Mouse (Mus musculus): ENCODE measurements around the gene Rbak. TPM values are rescaled to one million over a fixed set of nuclear protein-coding genes. Genes with fewer than 3 reads are reported as not detected.
"Not testable (repeated sequence)": the region's sequence is repeated elsewhere in the genome, so short reads cannot be mapped to it uniquely, and the experiment has no call there.

Rbak gene
- polyA plus RNA-seq, 1 experiment from 2014 or later, result 8.6 TPM

DNA sequence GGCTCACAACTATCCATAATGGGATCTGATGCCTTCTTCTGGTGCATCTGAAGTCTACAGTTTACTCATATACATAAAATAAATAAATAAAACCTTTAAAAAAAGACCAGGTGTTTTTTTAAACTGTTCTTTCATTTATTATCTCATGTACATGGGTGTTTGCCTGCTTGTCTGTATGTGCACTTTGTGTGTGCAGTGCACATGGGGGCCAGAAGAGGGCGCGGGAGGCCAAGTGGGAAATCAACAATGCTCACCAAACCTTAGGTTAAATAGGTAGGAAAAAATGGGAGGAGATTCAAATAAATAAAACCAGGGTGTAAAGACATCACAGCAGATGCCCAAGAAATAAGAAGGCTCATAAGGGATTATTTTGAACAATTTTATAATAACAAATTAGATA lies 30.5 kb downstream of the Rbak start:
- H3K4me3 ChIP-seq (ENCODE audit: low read depth, low read length), result no peak overlapping the region
- 83% methylated on average over 2 of the region's 2 CpGs for WGBS (ENCODE audit: insufficient replicate concordance)
- H3K27me3 ChIP-seq (ENCODE audit: control insufficient read depth, insufficient read depth, low read length), result no peaks in the 10 kb centered on the region
- H3K9ac ChIP-seq (ENCODE audit: low read depth, low read length), result no peak overlapping the region
- no peaks in the 10 kb centered on the region for H3K9me3 ChIP-seq (replicated peaks; ENCODE audit: control insufficient read depth, low read length)
- no peak for ATAC-seq (replicated peaks; ENCODE audit: insufficient number of reproducible peaks, low FRiP score, low TSS enrichment)
- no peak overlapping the region for H3K4me2 ChIP-seq
- no peak overlapping the region for H3K27ac ChIP-seq (ENCODE audit: low read depth, low read length)
- no peaks in the 10 kb centered on the region for H3K36me3 ChIP-seq (ENCODE audit: control insufficient read depth, insufficient read depth, low read length)
- no peaks in the 10 kb centered on the region for H3K4me1 ChIP-seq (ENCODE audit: control insufficient read depth, insufficient read depth, low read length)

GRCm38 (mm10) chr5:143149536-143149935 lies 31.0 kb downstream of the Rbak start:
- no peaks in the 10 kb centered on the region for H3K27me3 ChIP-seq (ENCODE audit: control insufficient read depth, insufficient read depth, low read length)
- no peaks in the 10 kb centered on the region for H3K9me3 ChIP-seq (replicated peaks; ENCODE audit: control insufficient read depth, low read length)
- no peak overlapping the region for H3K4me2 ChIP-seq
- ATAC-seq (replicated peaks; ENCODE audit: insufficient number of reproducible peaks, low FRiP score, low TSS enrichment), result no peak
- no peak overlapping the region for H3K27ac ChIP-seq (ENCODE audit: low read depth, low read length)
- WGBS (ENCODE audit: insufficient replicate concordance), result 80% methylated on average over 2 of the region's 2 CpGs
- no peaks in the 10 kb centered on the region for H3K4me1 ChIP-seq (ENCODE audit: control insufficient read depth, insufficient read depth, low read length)
- H3K4me3 ChIP-seq (ENCODE audit: low read depth, low read length), result no peak overlapping the region
- H3K36me3 ChIP-seq (ENCODE audit: control insufficient read depth, insufficient read depth, low read length), result no peaks in the 10 kb centered on the region
- no peak overlapping the region for H3K9ac ChIP-seq (ENCODE audit: low read depth, low read length)

DNA sequence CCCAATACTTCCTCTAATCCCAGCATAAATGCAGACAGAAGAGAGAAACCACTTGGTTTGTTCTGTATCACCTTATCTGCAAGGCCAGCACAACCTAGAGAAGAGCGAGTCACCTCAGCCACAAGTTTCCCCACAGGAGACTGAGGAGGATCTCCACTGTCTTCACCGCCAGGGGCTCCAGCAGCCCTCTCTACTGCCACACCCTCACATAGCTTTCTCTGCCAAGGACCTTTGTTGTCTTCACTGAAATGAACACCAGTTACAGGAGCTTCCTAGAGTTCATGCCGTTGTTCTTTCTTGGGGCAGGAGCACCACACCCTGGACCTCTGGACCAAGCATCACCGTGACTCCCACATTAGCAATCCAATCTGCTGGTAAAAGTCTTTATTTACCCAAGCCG lies 31.9 kb downstream of the Rbak start:
- no peaks in the 10 kb centered on the region for H3K4me1 ChIP-seq (ENCODE audit: control insufficient read depth, insufficient read depth, low read length)
- H3K27ac ChIP-seq (ENCODE audit: low read depth, low read length), result no peak overlapping the region
- no peaks in the 10 kb centered on the region for H3K9me3 ChIP-seq (replicated peaks; ENCODE audit: control insufficient read depth, low read length)
- H3K36me3 ChIP-seq (ENCODE audit: control insufficient read depth, insufficient read depth, low read length), result no peaks in the 10 kb centered on the region
- no peak for ATAC-seq (replicated peaks; ENCODE audit: insufficient number of reproducible peaks, low FRiP score, low TSS enrichment)
- no peaks in the 10 kb centered on the region for H3K27me3 ChIP-seq (ENCODE audit: control insufficient read depth, insufficient read depth, low read length)
- WGBS (ENCODE audit: insufficient replicate concordance), result 82% methylated on average over 5 of the region's 5 CpGs
- H3K9ac ChIP-seq (ENCODE audit: low read depth, low read length), result no peak overlapping the region
- no peak overlapping the region for H3K4me2 ChIP-seq
- H3K4me3 ChIP-seq (ENCODE audit: low read depth, low read length), result no peak overlapping the region

DNA sequence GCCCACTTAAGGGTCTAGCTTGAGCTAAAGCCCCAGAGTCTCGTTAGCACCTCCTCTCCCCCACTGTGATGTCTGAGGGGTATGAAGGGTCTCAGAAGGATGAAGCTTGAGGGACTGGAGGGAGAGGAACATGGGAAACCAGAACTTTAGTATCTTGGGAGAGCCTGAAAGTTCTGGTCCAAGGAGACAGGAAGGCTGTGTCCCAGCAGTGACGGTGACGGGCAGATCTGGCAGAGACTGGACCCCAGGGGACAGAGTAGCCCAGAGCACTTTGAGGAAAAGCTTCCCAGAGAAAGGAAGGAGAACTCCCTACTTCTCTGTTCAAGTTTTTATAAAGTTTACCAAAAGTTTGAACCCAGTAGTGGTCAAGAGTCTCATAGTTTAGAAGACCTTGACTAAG lies 33.1 kb downstream of the Rbak start, which contains the start of gene Olfr718-ps1:
TSS of gene Olfr718-ps1 (minus strand) at position 101 of the 400 bp plus-strand sequence.
- H3K36me3 ChIP-seq (ENCODE audit: control insufficient read depth, insufficient read depth, low read length), result no peaks in the 10 kb centered on the region
- no peak for ATAC-seq (replicated peaks; ENCODE audit: insufficient number of reproducible peaks, low FRiP score, low TSS enrichment)
- H3K9ac ChIP-seq (ENCODE audit: low read depth, low read length), result no peak within 1 kb of the TSS
- no peaks in the 10 kb centered on the region for H3K4me1 ChIP-seq (ENCODE audit: control insufficient read depth, insufficient read depth, low read length)
- no peak within 1 kb of the TSS for H3K27ac ChIP-seq (ENCODE audit: low read depth, low read length)
- H3K27me3 ChIP-seq (ENCODE audit: control insufficient read depth, insufficient read depth, low read length), result no peaks in the 10 kb centered on the region
- H3K4me3 ChIP-seq (ENCODE audit: low read depth, low read length), result no peak within 1 kb of the TSS
- 59% methylated on average over 3 of the region's 3 CpGs for whole genome bisulfite sequencing (ENCODE audit: insufficient replicate concordance)
- H3K9me3 ChIP-seq (replicated peaks; ENCODE audit: control insufficient read depth, low read length), result no peaks in the 10 kb centered on the region
- no peak within 1 kb of the TSS for H3K4me2 ChIP-seq

DNA sequence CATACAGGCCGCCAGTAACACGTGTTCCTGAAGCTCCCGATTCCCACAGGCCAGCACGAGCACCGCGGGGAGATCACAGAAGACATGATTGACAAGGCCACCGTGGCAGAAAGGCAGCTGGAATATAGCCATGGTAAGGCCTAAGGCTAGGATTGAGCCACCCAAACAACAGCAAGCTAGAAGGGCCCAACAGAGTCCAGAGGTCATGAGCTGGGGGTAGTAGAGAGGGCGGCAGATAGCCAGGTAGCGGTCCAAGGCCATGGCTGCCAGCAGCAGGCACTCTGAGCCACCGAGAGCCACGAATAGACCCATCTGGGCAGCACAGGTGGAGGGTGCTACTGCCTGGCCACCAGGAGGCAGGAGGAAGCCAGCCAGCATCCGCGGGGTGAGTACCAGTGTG lies 43.0 kb downstream of the Rbak start:
- Histone ChIP-seq H3K36me3 (ENCODE audit: control insufficient read depth, insufficient read depth, low read length) (no peaks in the 10 kb centered on the region), H3K4me3 (ENCODE audit: low read depth, low read length) (no peak overlapping the region), H3K27ac (ENCODE audit: low read depth, low read length) (no peak overlapping the region), H3K9me3 (replicated peaks; ENCODE audit: control insufficient read depth, low read length) (no peaks in the 10 kb centered on the region), H3K9ac (ENCODE audit: low read depth, low read length) (no peak overlapping the region), H3K4me1 (ENCODE audit: control insufficient read depth, insufficient read depth, low read length) (no peaks in the 10 kb centered on the region), H3K27me3 (ENCODE audit: control insufficient read depth, insufficient read depth, low read length) (no peaks in the 10 kb centered on the region), H3K4me2 (no peak overlapping the region)
- WGBS (ENCODE audit: insufficient replicate concordance), result 78% methylated on average over 13 of the region's 13 CpGs
- no peak for ATAC-seq (replicated peaks; ENCODE audit: insufficient number of reproducible peaks, low FRiP score, low TSS enrichment)

DNA sequence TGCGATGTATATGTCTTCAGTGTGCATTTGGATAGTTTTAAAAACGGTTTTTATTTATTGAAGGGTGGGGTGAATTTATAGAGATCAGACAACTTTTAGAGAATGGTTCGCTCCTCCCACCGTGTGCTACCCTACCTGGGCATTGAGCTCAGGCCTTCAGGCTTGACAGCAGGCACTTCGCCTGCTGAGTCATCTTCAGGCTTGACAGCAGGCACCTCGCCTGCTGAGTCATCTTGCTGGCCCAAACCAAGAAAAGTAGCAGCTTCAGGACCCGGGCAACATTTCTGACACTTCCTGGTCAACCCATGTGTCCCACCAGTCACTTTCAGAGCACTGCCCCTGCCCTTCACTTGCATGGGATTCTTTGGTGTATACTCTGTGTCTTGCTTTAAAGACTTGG lies 45.5 kb downstream of the Rbak start:
- ATAC-seq (replicated peaks; ENCODE audit: insufficient number of reproducible peaks, low FRiP score, low TSS enrichment), result no peak
- H3K9me3 ChIP-seq (replicated peaks; ENCODE audit: control insufficient read depth, low read length), result no peaks in the 10 kb centered on the region
- no peaks in the 10 kb centered on the region for H3K27me3 ChIP-seq (ENCODE audit: control insufficient read depth, insufficient read depth, low read length)
- 83% methylated on average over 7 of the region's 7 CpGs for WGBS (ENCODE audit: insufficient replicate concordance)
- H3K4me2 ChIP-seq, result no peak overlapping the region
- H3K4me1 ChIP-seq (ENCODE audit: control insufficient read depth, insufficient read depth, low read length), result no peaks in the 10 kb centered on the region
- no peaks in the 10 kb centered on the region for H3K36me3 ChIP-seq (ENCODE audit: control insufficient read depth, insufficient read depth, low read length)
- H3K4me3 ChIP-seq (ENCODE audit: low read depth, low read length), result no peak overlapping the region
- H3K27ac ChIP-seq (ENCODE audit: low read depth, low read length), result no peak overlapping the region
- no peak overlapping the region for H3K9ac ChIP-seq (ENCODE audit: low read depth, low read length)

- not testable (repeated sequence) for H3K27ac ChIP-seq (ENCODE audit: low read depth, low read length); H3K4me3 ChIP-seq (ENCODE audit: low read depth, low read length); H3K4me2 ChIP-seq; H3K9ac ChIP-seq (ENCODE audit: low read depth, low read length); H3K9me3 ChIP-seq (replicated peaks; ENCODE audit: control insufficient read depth, low read length); H3K4me1 ChIP-seq (ENCODE audit: control insufficient read depth, insufficient read depth, low read length); H3K27me3 ChIP-seq (ENCODE audit: control insufficient read depth, insufficient read depth, low read length); H3K36me3 ChIP-seq (ENCODE audit: control insufficient read depth, insufficient read depth, low read length); ATAC-seq (replicated peaks; ENCODE audit: insufficient number of reproducible peaks, low FRiP score, low TSS enrichment)
- 77% methylated on average over 3 of the region's 6 CpGs for WGBS (ENCODE audit: insufficient replicate concordance)
Observed at GRCm38 (mm10) chr5:143134216-143135010, 46.2 kb downstream of the Rbak start.

DNA sequence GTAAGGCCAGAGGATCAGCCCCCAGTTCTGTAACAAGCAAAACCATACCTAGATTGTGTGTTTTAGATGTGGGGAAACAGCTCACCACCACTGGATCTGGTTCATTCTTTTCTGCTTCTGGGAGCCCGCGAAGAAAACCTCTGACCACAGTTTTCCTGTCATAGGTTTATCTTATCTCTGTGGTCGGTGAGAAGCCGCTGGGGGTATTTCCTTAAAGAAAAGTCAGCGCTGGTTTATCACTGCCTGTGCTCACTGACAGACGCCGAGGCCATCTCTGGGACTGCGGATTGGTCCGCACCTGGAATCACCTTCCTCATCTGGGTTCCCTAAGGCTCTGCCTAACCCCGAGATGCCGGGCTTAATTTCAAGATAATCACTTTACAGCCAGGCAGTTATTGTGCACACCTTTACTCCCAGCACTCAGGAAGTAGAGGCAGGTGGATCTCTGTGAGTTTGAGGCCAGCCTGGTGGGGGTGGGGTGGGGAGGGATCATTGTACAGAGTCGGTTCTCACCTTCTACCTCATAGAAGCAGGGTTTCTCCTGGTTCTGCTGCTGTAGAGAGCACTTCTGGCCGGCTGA lies 47.5 kb downstream of the Rbak start:
- Histone ChIP-seq H3K36me3 (ENCODE audit: control insufficient read depth, insufficient read depth, low read length) (no peaks in the 10 kb centered on the region), H3K4me2 (no peak overlapping the region), H3K9me3 (replicated peaks; ENCODE audit: control insufficient read depth, low read length) (peaks cover 12% of the 10 kb centered on the region), H3K4me3 (ENCODE audit: low read depth, low read length) (no peak overlapping the region), H3K27me3 (ENCODE audit: control insufficient read depth, insufficient read depth, low read length) (no peaks in the 10 kb centered on the region), H3K9ac (ENCODE audit: low read depth, low read length) (no peak overlapping the region), H3K27ac (ENCODE audit: low read depth, low read length) (no peak overlapping the region), H3K4me1 (ENCODE audit: control insufficient read depth, insufficient read depth, low read length) (no peaks in the 10 kb centered on the region)
- ATAC-seq (replicated peaks; ENCODE audit: insufficient number of reproducible peaks, low FRiP score, low TSS enrichment), result no peak
- WGBS (ENCODE audit: insufficient replicate concordance), result 27% methylated on average over 13 of the region's 13 CpGs

- H3K36me3 ChIP-seq (ENCODE audit: control insufficient read depth, insufficient read depth, low read length), result no peaks in the 10 kb centered on the region
- no peak overlapping the region for H3K4me2 ChIP-seq
- no peaks in the 10 kb centered on the region for H3K27me3 ChIP-seq (ENCODE audit: control insufficient read depth, insufficient read depth, low read length)
- no peak overlapping the region for H3K27ac ChIP-seq (ENCODE audit: low read depth, low read length)
- H3K9ac ChIP-seq (ENCODE audit: low read depth, low read length), result no peak overlapping the region
- ATAC-seq (replicated peaks; ENCODE audit: insufficient number of reproducible peaks, low FRiP score, low TSS enrichment), result no peak
- no peaks in the 10 kb centered on the region for H3K4me1 ChIP-seq (ENCODE audit: control insufficient read depth, insufficient read depth, low read length)
- H3K4me3 ChIP-seq (ENCODE audit: low read depth, low read length), result no peak overlapping the region
- peaks cover 12% of the 10 kb centered on the region for H3K9me3 ChIP-seq (replicated peaks; ENCODE audit: control insufficient read depth, low read length)
- 85% methylated on average over 7 of the region's 7 CpGs for WGBS (ENCODE audit: insufficient replicate concordance)
Observed at GRCm38 (mm10) chr5:143130342-143130741, 50.2 kb downstream of the Rbak start.
